Mouse (Mus musculus) kidney, adult 18-20 months (tissue): ENCODE data around the gene Ifnab.

Experiments used
- DNase-seq: peaks from one replicate; pipeline ENCODE4 v3.0.0; 2021

Gene Ifnab

DNA sequence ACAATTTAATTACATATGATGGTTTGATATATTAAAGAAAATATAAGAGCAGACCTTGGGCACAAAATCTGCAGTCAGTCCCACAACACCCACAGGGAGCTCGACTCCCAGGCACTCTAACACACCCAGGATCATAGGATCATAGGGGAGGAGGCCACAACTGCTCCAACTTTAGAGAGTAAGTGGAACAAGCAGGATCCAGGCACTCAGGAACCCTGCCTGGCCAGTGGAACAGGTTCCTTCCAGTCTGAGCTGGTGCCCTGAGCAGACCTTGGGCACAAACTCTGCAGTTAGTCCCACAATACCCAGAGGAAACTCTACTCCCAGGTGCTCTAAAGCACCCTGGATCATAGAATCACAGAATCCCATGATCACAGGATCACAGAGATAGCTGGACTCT lies 35.7 kb downstream of the Ifnab start:
- peak; percentile 24 for DNase-seq

DNA sequence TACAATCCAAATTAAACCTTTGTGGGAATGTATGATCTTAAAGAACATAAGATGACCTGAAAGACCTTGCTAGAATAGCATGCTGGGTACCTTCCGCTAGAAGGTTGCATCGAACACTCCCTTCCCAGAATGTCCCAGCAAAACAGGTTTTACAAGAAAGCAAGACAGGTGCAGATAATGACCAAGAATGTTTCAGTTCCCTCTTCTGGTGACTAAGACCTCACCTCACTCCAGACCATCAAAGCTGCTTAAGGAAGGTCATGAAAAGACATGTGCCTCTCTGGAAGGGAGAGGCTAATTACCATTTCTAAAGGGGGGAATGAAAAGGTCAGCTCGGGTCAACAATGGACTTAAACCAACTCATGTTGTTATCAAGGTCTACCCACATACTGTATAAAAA lies 37.5 kb downstream of the Ifnab start:
- DNase-seq = no peak

DNA sequence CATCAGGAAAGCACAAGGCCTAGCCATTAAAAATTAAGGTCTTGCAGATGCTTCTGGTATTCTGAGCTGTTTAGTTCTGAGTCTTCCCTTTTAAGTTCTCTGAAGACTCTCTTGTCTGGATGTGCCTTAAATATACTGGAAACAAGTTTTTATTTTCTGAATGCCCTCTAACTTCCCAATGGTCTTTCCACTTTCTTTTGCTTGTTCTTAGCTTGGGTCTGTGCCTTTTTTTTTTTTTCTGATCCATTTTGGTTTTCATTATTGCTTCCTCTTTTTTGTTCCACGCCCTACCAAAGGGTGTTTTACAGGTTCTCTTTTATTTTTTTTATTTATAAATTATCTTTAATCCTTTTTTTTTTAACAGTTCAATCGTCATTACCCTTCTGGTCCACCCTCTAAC lies 46.8 kb downstream of the Ifnab start, which contains the start of gene Ifna13:
Gene Ifna13 (minus strand): TSS at position 101 of the 400 bp plus-strand sequence.
- no peak for DNase-seq

- no peak for DNase-seq
Observed at GRCm38 (mm10) chr4:88642526-88642925, 48.6 kb downstream of the Ifnab start.

DNA sequence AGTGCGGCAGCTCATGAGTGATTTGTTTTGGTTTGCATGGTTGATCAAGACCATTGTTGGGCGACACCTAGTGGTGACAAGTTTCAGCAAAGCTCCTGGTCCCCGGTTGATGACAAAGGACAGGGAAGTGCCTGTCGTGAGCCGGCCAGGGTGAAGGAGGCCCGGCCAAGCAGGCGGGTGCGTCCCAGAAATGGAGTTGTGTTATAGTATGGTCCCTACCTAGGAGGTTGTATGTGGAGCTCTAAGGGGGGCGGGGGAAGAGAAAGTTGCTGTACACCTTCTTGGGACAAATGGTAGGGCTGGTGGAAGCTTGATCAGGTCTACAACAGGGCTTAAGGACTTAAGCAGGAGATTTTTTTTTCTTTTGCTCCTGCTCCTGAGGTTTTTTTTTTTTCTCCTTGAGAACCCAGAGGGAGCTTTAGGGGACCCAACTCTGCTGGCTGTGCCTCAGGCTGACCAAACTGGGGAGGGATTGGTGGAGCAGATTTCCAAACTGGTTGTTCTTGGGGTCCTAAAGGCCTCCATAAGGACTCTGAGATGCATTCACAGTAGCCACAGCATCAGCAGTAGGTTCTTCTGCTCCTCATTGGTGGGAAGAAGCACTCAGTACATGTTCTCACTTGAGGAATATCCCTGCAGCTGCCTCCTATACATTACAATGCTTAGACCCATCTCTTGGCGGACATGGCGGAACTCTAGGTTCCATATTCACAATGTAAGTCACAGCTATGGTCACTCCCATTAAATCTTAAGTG lies 49.9 kb downstream of the Ifnab start:
- DNase-seq = peak; percentile 94

GRCm38 (mm10) chr4:88640704-88641076 lies 50.5 kb downstream of the Ifnab start:
- no peak for DNase-seq
